Mouse (Mus musculus) adrenal gland (tissue): ENCODE results near the gene Cds1.

Experiments
- intact Hi-C: fragments of 180-260 bp; cut with DNase I; formaldehyde crosslinking; loops from one replicate; pipeline ENCODE4 v1.15.1; 2025
- long read RNA-seq, 2 experiments: library from polyadenylated mRNA; unstranded; transcript quantifications; one replicate each; pipeline ENCODE4 v2.0.0; 2020; ENCODE audit warnings: borderline replicate concordance in 1 of 2; ENCODE audit not compliant: insufficient replicate concordance in 1 of 2

Cds1 gene
- long read RNA-seq, experiment 1, partial matches to known transcripts = 1 of 1 reads
- long read RNA-seq, experiment 1, other reads (novel, unspliced or antisense) = 0 of 1 reads
- long read RNA-seq, experiment 2, partial matches to known transcripts = 0 of 1 reads
- long read RNA-seq, experiment 2, other reads (novel, unspliced or antisense) = 0 of 1 reads

- intact Hi-C loops = no loop called here
These were observed at the start of gene Cds1 for GRCm38 (mm10) chr5:101764554-101765347. Gene Cds1, plus strand, starts transcription at chr5:101765130.

DNA sequence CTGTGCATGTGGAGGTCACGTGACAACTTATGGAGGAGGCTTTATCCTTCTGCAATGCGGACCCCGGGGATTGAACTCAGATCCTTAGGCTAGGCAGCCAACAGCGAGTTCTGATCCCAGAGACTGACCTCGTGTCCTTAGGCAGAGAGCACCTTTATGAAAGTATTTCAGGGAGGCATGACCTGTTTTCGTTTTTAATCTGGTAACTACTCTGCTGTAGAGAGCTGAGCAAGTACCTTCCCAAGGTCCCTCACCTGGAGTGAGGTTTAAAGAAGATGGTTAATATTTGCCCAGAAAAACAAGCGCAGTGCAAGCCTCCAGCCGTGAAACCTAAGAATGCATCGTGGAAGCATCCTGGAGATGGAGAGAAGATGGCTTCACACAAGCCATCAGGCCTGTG, 40.7 kb upstream of the Cds1 start:
- intact Hi-C loops = no loop called here

DNA sequence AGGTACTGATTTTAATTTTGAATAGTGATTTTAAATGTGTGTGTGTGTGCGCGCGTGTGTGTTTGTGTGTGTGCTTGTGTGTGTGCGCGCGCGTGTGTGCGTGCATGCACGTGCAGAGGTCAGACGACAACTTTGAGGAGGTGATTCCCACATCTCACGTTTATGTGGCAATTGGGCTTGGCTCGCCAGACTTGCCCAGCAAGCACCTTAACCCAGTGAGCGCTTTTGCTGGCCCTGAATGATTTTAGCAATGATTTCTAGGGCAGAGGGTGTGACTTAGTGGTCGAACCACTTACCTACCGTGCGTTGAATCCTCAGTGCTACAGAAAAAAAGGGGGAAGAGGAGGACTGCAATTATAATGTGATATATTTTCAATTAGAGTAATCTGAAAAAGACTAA, 40.2 kb upstream of the Cds1 start:
- intact Hi-C loops = no loop called here

DNA sequence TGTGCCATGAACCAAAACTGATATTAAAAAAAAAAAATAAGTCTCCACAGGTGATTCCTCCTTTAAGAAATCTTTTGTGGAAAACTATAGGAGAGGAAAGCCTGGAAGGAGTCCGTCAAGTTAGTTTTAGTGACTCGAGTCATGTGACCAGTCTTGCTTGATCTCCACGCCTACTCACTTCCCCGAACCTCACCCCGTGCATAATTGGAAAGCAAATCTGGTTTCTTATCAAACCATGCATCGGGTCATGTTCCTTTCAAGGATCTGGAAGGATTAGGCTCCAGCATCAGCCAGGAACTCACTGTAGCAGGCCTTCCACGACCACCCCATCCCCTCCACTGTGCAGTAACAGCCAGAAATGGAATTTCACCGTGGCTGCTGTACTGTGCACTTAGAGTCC, 39.2 kb upstream of the Cds1 start:
- intact Hi-C loops = no loop called here

DNA sequence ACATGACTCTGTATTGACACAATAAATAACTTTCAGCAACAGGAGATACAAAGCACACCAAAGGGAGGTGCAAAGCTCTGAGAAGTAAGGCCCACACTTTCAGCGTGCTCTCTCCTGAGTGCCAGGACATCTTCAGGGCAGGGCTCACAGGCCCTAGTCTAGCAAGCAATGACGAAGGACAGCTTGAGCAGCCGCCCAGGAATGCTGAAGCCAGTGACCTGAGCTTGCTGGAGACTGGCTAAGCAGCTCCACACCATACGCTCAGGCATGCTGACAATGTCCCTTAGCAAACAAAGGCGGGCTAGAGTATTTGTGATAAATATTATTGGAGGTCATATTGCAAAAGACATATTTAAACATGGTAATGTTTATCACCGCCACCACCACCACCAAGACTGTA, 38.6 kb upstream of the Cds1 start:
- intact Hi-C loops = no loop called here

- intact Hi-C loops = no loop called here
These were observed 36.5 kb upstream of the Cds1 start for GRCm38 (mm10) chr5:101728304-101728905.

- intact Hi-C loops = no loop called here
These were observed 27.6 kb upstream of the Cds1 start for GRCm38 (mm10) chr5:101737341-101737740.

DNA sequence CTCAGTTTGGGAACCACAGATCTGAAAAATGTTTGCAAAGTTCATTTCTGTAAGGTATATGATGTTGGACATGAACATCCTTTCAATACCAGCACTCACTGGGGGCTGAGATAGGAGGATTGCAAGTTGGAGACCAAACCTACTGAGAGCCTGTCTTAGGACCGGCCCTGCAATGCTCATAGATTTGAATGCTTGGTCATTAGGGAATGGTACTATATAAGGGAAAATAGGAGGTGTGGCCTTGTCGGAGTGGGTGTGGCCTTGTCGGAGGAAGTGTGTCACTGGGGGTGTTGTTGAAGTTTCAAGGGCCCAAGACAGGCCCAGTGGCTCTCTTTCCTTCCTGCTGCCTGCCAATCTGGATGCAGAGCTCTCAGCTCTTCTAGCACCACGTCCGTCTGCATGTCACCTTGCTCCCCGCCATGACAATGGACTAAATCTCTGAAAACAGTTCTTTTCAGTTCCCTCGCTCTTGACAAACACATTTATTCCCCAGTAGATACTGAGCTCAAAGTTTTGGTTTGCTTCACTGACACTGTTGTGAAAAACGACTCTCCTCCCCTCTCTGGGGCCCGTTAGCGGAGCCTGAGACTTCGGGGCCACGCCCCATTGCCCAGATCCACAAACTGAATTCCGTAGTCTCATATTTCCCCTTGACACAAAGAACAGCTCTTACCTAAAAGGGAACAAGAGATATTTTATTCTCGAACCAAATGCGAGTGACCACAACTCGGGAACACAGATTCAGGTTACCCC, 24.3 kb upstream of the Cds1 start:
- intact Hi-C loops = no loop called here

DNA sequence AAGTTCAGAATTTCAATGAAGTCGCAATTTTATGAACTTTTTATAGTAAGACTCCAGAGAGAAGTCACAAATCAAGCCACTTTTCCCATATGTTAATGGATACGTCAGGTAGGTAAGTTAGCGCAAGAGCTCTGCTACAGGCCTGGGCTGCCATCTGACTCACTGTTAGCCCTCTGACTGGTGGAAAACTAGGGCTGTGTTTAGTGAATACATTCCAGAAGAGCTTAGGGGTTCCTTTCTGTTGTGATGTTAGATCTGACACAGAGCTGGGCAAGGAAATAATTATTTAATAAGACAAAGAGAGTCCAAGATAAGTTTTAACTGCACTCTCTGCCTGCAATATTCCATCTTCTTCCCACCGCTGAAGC, 23.7 kb upstream of the Cds1 start:
- intact Hi-C loops = no loop called here

GRCm38 (mm10) chr5:101742014-101742413, 22.9 kb upstream of the Cds1 start:
- intact Hi-C loops = no loop called here

DNA sequence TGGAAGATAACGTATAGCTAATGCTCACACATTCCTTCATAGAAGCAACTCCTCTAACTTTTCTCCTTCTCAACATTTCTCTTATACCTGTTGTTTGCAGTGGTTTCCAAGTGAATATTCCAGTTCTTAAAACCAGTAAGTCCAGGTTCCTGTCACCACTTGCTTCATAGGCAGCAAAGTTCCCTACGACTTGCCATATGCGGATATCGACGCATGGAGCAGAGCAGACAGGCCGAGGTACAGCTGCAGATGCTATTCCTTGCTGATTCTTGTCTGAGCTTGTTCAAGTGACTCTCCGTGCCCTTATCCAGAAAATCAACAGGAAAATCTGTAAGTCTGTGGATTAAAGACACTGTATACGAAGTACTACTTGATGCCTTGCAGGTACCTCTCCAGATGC, 22.5 kb upstream of the Cds1 start:
- intact Hi-C loops = no loop called here

DNA sequence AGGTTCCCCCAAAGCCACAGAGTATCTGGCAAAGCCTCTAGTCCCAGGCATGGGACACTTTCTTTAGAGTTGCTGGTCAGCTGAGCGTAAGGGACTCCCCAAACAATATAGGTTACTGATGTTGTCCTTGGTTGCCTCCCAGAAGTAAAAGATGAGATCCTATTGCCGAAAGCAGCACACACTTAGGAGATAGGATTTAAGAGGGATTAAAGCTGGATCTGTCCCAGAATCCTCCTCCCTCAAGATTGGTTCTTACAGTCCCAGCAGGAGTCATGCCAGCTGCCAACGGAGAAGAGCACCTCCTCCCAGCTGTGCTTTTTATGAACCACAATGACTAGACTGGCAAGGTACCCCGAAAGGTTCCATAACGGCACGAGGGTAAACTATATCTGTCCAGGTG, 20.0 kb upstream of the Cds1 start:
- intact Hi-C loops = no loop called here

- intact Hi-C loops = no loop called here
These were observed 11.2 kb upstream of the Cds1 start for GRCm38 (mm10) chr5:101753680-101754079.

DNA sequence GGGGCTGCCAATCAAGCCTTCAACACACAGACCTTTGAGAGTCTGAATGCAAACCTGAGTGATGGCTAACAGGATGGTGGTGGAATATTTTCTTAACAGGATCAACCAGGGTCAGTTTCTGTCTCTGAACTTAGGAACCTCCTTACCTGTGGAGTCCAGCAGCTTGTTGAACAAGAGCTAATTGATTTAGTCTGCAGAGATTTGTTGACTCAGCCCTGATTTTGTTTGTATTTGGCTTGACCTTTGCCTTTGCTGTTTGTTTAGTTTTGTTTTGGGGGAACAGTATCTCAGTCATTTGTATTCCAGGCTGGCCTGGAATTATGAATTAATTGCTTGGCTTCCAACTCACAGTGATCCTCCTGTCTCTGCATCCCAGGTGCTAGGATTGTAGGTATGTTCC, 7.3 kb upstream of the Cds1 start:
- intact Hi-C loops = no loop called here

- intact Hi-C loops = no loop called here
These were observed 3.2 kb upstream of the Cds1 start for GRCm38 (mm10) chr5:101761685-101762084.

- intact Hi-C loops = no loop called here
These were observed 1.4 kb upstream of the Cds1 start for GRCm38 (mm10) chr5:101763571-101763970.

DNA sequence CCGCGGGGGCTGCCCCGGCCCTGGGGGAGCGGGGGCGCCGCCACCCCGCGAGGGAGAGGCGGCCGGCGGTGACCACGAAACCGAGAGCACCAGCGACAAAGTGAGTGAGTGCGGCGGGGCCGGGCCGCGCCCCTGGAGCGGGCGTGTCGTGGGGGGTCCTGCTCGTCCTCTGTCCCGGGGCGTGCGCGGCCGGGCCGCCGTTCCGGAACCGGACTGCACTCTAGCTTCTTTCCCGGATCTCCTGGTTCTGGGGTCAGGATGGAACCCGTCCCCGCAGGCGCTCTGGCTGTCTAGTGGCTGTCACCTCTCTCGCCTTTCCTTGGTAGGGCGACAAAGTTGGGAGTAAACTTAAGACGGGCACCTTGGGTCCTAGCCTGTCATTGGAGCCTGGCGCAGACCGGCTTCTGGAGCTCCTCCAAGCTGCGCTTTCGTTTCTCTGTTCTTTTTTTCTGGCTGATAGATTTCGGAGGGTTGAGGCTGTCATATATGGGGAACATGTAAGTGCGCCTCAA, 516 bp downstream of the Cds1 start:
- intact Hi-C loops = no loop called here

GRCm38 (mm10) chr5:101766248-101766647, 1.3 kb downstream of the Cds1 start:
- intact Hi-C loops = no loop called here

DNA sequence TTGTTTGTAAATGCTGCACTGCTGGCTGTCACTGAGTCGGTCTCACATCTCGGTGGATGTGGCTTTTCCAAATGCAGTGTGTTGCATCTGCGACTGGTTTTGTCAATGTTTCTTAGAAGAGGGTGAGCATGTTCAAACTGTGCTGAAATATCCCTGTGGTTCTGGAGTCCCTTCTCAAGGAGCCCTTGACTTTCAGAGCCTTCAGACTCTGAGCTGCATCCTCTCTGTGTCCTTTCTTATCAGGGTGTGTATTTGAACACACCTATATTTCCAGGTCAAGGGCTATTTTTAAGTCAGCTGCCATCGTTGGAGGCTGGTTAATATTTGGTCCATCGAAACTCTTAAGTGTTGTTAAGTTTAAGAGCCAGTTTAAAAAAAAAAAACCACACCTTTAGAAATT, 2.2 kb downstream of the Cds1 start:
- intact Hi-C loops = no loop called here

GRCm38 (mm10) chr5:101767486-101767885, 2.6 kb downstream of the Cds1 start:
- intact Hi-C loops = no loop called here

DNA sequence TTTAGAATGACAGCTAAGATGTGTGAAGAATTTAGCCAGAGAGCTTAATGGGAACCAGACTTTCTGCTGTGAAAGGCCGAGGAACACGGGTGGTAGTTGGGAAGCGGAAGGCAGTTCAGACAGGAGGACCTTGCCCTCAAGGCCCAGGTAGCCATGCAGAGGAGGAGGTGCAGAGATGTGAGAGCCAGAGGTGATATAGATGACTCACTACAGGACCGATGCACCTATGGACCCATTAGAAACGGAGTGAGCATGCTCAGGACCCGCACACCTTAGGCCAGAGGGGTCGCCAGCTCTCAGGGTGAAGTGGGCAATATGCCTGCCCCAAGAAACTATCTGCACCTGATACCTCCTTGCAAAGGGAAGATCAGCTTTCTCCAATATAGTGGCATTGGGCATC, 3.6 kb downstream of the Cds1 start:
- intact Hi-C loops = no loop called here

- intact Hi-C loops = no loop called here
These were observed 7.7 kb downstream of the Cds1 start for GRCm38 (mm10) chr5:101772621-101773020.
